Mouse (Mus musculus) liver, adult 2 months (tissue): ENCODE data around the gene Scn5a. TPM values are rescaled to one million over a fixed set of nuclear protein-coding genes. Genes with fewer than 3 reads are reported as not detected.

ENCODE experiments used
- DNase-seq: peaks from one replicate; pipeline ENCODE4 v3.0.0-alpha.2; 2011; ENCODE audit warnings: low read depth, low spot score; ENCODE audit errors: extremely low read depth
- H3K27ac ChIP-seq: fragments of 200-500 bp; replicated peaks from 2 replicates; pipeline ENCODE4 v1.5.1; 2012; ENCODE audit warnings: low read depth, mild to moderate bottlenecking, control low read depth, inconsistent platforms, low read length; ENCODE audit not compliant: insufficient read depth
- H3K27me3 ChIP-seq: fragments of 200-500 bp; 2 replicates; pipeline ENCODE4 v1.6.1; 2012; ENCODE audit warnings: mild to moderate bottlenecking, moderate library complexity, low read length, inconsistent platforms; ENCODE audit not compliant: control insufficient read depth, insufficient read depth
- H3K36me3 ChIP-seq: fragments of 200-500 bp; 2 replicates; pipeline ENCODE4 v1.6.1; 2012; ENCODE audit warnings: low read length, inconsistent platforms; ENCODE audit not compliant: control insufficient read depth, insufficient read depth
- H3K4me1 ChIP-seq: fragments of 200-500 bp; 2 replicates; pipeline ENCODE4 v1.6.1; 2011; ENCODE audit warnings: low read length; ENCODE audit not compliant: control insufficient read depth, insufficient read depth
- H3K4me3 ChIP-seq: fragments of 200-500 bp; 2 replicates; pipeline ENCODE4 v1.5.1; 2011; ENCODE audit warnings: low read depth, mild to moderate bottlenecking, control low read depth, low read length, moderate library complexity; ENCODE audit not compliant: insufficient read depth
- H3K79me2 ChIP-seq: fragments of 200-500 bp; 2 replicates; pipeline ENCODE4 v1.6.1; 2012; ENCODE audit warnings: inconsistent platforms, mild to moderate bottlenecking, low read length, moderate library complexity; ENCODE audit not compliant: control insufficient read depth, insufficient read depth
- H3K9ac ChIP-seq: fragments of 200-500 bp; 2 replicates; pipeline ENCODE4 v1.6.1; 2012; ENCODE audit warnings: low read depth, mild to moderate bottlenecking, control low read depth, inconsistent platforms, low read length
- CTCF ChIP-seq: fragments of 200-500 bp; IDR thresholded peaks from 2 replicates; pipeline ENCODE4 v1.5.1; 2011; ENCODE audit warnings: low read depth, low read length, control low read depth
- POLR2A ChIP-seq: fragments of 200-500 bp; IDR thresholded peaks from 2 replicates; pipeline ENCODE4 v1.6.1; 2011; ENCODE audit warnings: low read length, control low read depth; ENCODE audit not compliant: insufficient read depth; ENCODE audit errors: extremely low read depth
- whole genome bisulfite sequencing: fragments of 180-500 bp; shearing (Covaris S2); methylation state at CpG from one replicate; pipeline ENCODE4 v1.1.7; 2018; 5-methylcytosine and 5-hydroxymethylcytosine counted together
- polyA plus RNA-seq: library from polyadenylated mRNA; depleted of rRNA; stranded (reverse); fragments of >200 nt; gene quantifications from 2 replicates; pipeline ENCODE4 v1.2.3, GENCODE M21; 2012
- total RNA-seq: library from RNA; depleted of rRNA; stranded (reverse); fragments of >200 nt; gene quantifications from 2 replicates; pipeline ENCODE4 v1.2.3, GENCODE M21; 2014

The Scn5a gene
- total and polyA plus RNA-seq, 2 experiments, result not detected

GRCm38 (mm10) chr9:119474717-119475611 is 103.9 kb downstream of the Scn5a start:
- H3K36me3 ChIP-seq, result no peaks in the 10 kb centered on the region
- no peaks in the 10 kb centered on the region for H3K27me3 ChIP-seq
- no peak overlapping the region for H3K9ac ChIP-seq
- no peaks in the 10 kb centered on the region for H3K4me1 ChIP-seq
- no peak overlapping the region for H3K27ac ChIP-seq
- no peaks in the 10 kb centered on the region for H3K79me2 ChIP-seq
- DNase-seq, result peak; percentile 57
- no peak for TF ChIP-seq CTCF
- no peak for TF ChIP-seq POLR2A
- no peak overlapping the region for H3K4me3 ChIP-seq
- WGBS, result 62% methylated on average over 15 of the region's 15 CpGs

DNA sequence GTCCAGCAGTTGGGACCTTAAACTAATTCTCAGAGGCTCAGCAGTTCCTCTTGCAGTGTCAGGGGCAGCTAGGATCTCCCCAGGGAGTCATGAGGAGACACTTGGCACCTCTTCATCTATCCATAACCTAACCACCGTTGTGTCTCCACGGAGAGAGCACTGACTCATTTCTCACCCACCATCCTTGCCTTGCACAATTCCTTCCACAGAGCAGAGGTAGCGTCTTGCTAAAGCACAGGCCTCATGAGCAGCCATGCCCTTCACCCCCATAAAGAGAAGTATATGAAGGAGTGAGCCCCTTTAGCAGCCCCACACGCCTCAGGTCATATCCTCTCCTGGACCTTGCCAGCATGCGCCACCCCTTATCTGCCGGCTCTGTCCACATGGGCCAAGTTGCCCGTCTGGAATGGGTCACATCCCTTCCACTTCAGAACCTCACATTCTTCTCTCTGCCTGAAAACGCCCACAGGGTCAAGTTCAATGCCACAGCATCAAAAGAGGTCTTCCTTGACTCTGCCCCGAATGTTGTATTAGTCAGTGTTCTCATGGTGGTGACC is 105.1 kb downstream of the Scn5a start:
- H3K36me3 ChIP-seq, result no peaks in the 10 kb centered on the region
- no peak for DNase-seq
- H3K4me1 ChIP-seq, result no peaks in the 10 kb centered on the region
- H3K27me3 ChIP-seq, result no peaks in the 10 kb centered on the region
- H3K79me2 ChIP-seq, result no peaks in the 10 kb centered on the region
- H3K27ac ChIP-seq, result no peak overlapping the region
- H3K9ac ChIP-seq, result no peak overlapping the region
- WGBS, result 74% methylated on average over 9 of the region's 9 CpGs
- TF ChIP-seq POLR2A, result no peak
- TF ChIP-seq CTCF, result no peak
- H3K4me3 ChIP-seq, result no peak overlapping the region

- H3K4me1 ChIP-seq, result no peaks in the 10 kb centered on the region
Measured at GRCm38 (mm10) chr9:119473011-119473410, 105.8 kb downstream of the Scn5a start.

DNA sequence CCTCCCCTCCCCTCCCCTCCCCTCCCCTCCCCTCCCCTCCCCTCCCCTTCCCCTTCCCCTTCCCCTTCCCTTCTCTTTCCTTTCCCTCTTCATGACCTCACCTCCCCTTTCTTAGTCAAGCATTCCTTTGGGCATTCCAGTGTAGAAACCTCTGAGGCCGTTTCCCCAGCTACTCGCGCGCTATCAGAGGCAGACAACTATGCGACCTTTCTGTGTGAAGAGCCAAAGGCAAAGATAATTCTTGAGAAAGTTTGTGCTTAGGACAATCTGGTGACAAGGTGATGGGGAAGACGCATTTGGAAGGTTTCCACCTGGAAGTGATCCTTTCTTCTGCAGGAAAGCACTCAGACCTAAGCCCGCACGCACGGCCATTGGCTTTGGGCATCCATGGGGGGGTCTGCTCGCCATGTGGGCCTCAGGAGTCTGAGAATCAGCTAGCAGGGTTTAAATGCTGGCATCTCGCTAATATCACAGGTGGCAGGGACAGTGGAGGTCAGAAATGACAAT is 106.4 kb downstream of the Scn5a start:
- H3K27ac ChIP-seq, result no peak overlapping the region
- no peak for TF ChIP-seq CTCF
- no peak for TF ChIP-seq POLR2A
- no peak overlapping the region for H3K4me3 ChIP-seq
- no peaks in the 10 kb centered on the region for H3K4me1 ChIP-seq
- WGBS, result 83% methylated on average over 11 of the region's 11 CpGs
- H3K27me3 ChIP-seq, result no peaks in the 10 kb centered on the region
- no peaks in the 10 kb centered on the region for H3K36me3 ChIP-seq
- H3K79me2 ChIP-seq, result no peaks in the 10 kb centered on the region
- no peak for DNase-seq
- no peak overlapping the region for H3K9ac ChIP-seq

More at GRCm38 (mm10) chr9:119473011-119473410, 105.8 kb downstream of the Scn5a start:
- Histone ChIP-seq H3K4me3 (no peak overlapping the region), H3K27me3 (no peaks in the 10 kb centered on the region), H3K79me2 (no peaks in the 10 kb centered on the region), H3K9ac (no peak overlapping the region), H3K36me3 (no peaks in the 10 kb centered on the region), H3K27ac (no peak overlapping the region)
- no peak for TF ChIP-seq CTCF
- TF ChIP-seq POLR2A, result no peak
- 66% methylated on average over 1 of the region's 1 CpGs for WGBS
- DNase-seq, result peak; percentile 39

- TF ChIP-seq POLR2A (no peak), CTCF (no peak)
- H3K4me3 ChIP-seq, result no peak overlapping the region
- WGBS, result 85% methylated on average over 8 of the region's 8 CpGs
- H3K27me3 ChIP-seq, result no peaks in the 10 kb centered on the region
- no peaks in the 10 kb centered on the region for H3K36me3 ChIP-seq
- H3K4me1 ChIP-seq, result no peaks in the 10 kb centered on the region
- no peak for DNase-seq
- no peak overlapping the region for H3K9ac ChIP-seq
- no peaks in the 10 kb centered on the region for H3K79me2 ChIP-seq
- H3K27ac ChIP-seq, result no peak overlapping the region
Measured at GRCm38 (mm10) chr9:119469691-119470353, 109.0 kb downstream of the Scn5a start.
